Mouse (Mus musculus) hindbrain, embryonic 10.5 days (tissue): ENCODE measurements at regions not wholly inside any gene's neighbourhood (a gene's known extent, or its start where the extent isn't known, plus 50 kb on each side); places are given as distances from the start of the nearest gene placed in this dataset.
A peak's percentile ranks its signal among the peaks of the same experiment; 100 is the strongest.

ENCODE experiments used
- DNase-seq: peaks from one replicate; pipeline ENCODE4 v3.0.0-alpha.2; 2017; ENCODE audit warnings: low spot score
- H3K27ac ChIP-seq: fragments of 300-500 bp; sonication (generic); 2 replicates; pipeline ENCODE4 v1.5.1; 2016; ENCODE audit warnings: mild to moderate bottlenecking, moderate library complexity
- H3K27me3 ChIP-seq: fragments of 300-500 bp; sonication (generic); 2 replicates; pipeline ENCODE4 v1.6.1; 2016; ENCODE audit warnings: mild to moderate bottlenecking; ENCODE audit not compliant: poor library complexity, insufficient read depth, severe bottlenecking
- H3K36me3 ChIP-seq: fragments of 300-500 bp; sonication (generic); 2 replicates; pipeline ENCODE4 v1.6.1; 2016; ENCODE audit warnings: mild to moderate bottlenecking, moderate library complexity
- H3K4me1 ChIP-seq: fragments of 300-500 bp; sonication (generic); replicated peaks from 2 replicates; pipeline ENCODE4 v1.6.1; 2016; ENCODE audit warnings: mild to moderate bottlenecking
- H3K4me3 ChIP-seq: fragments of 300-500 bp; sonication (generic); 2 replicates; pipeline ENCODE4 v1.5.1; 2016; ENCODE audit warnings: mild to moderate bottlenecking, moderate library complexity
- H3K9me3 ChIP-seq: fragments of 300-500 bp; sonication (generic); 2 replicates; pipeline ENCODE4 v1.6.1; 2016; ENCODE audit warnings: mild to moderate bottlenecking, moderate library complexity
- WGBS: fragments of 180-500 bp; shearing (Covaris S2); methylation state at CpG from one replicate; pipeline ENCODE4 v1.1.7; 2016; 5-methylcytosine and 5-hydroxymethylcytosine counted together

- Histone ChIP-seq H3K27ac (no peak overlapping the region), H3K27me3 (no peaks in the 10 kb centered on the region), H3K4me3 (no peak overlapping the region), H3K36me3 (no peaks in the 10 kb centered on the region), H3K9me3 (no peaks in the 10 kb centered on the region), H3K4me1 (peaks cover 33% of the 10 kb centered on the region)
- peak; percentile 13 for DNase-seq
- 61% methylated on average over 11 of the region's 11 CpGs for WGBS
Measured at GRCm38 (mm10) chr6:51709340-51710067, 185.8 kb downstream of the Snx10 start.

GRCm38 (mm10) chr6:51710153-51710552, 186.5 kb downstream of the Snx10 start:
- 0 out of 2 replicates have a peak overlapping the region, but pooled peaks have one; percentile 12 for H3K27ac ChIP-seq
- 88% methylated on average over 5 of the region's 5 CpGs for WGBS
- no peak for DNase-seq

DNA sequence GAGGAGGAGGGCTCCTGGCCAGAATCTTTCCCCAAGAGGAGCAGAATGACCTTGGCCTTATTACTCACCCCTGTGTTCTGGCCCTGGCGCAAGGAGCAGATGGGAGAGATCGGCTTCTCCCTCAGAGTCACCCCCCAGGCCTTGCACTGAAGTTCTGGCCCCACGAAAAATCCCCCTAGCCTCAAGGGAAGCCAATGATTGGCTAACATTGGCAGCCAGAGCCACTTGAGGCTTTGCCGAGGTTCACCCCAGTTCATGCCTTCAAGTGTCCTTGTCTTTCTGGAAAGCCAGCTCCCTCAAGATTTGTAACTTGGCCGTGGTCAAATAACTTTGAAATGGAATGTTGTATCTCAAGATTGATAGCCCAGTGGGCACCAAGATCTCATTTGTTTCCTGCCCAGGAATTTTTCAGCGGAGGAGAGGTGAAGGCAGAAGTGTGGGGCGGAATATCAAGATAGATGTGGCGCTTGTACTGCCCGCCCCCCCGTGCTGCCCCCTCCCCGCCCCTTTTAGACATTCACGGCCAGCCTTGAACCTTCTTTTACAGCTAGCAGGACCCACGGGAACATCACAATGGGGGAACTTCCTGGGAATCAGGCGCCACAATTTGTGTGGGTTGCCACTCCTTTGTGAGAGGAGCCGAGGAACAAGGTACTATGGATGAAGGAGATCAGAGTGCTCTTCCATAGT, 187.4 kb downstream of the Snx10 start:
- H3K27me3 ChIP-seq: no peaks in the 10 kb centered on the region
- H3K36me3 ChIP-seq: no peaks in the 10 kb centered on the region
- no peak for DNase-seq
- H3K4me1 ChIP-seq: peaks cover 46% of the 10 kb centered on the region
- H3K9me3 ChIP-seq: no peaks in the 10 kb centered on the region
- peak overlapping the region; percentile 2; the same call in 1 of the 2 replicates for H3K27ac ChIP-seq
- no peak overlapping the region for H3K4me3 ChIP-seq
- WGBS: 91% methylated on average over 15 of the region's 15 CpGs

More at GRCm38 (mm10) chr6:51710153-51710552, 186.5 kb downstream of the Snx10 start:
- H3K27me3 ChIP-seq: no peaks in the 10 kb centered on the region
- H3K36me3 ChIP-seq: no peaks in the 10 kb centered on the region
- no peak overlapping the region for H3K4me3 ChIP-seq
- H3K4me1 ChIP-seq: peaks cover 38% of the 10 kb centered on the region
- no peaks in the 10 kb centered on the region for H3K9me3 ChIP-seq

DNA sequence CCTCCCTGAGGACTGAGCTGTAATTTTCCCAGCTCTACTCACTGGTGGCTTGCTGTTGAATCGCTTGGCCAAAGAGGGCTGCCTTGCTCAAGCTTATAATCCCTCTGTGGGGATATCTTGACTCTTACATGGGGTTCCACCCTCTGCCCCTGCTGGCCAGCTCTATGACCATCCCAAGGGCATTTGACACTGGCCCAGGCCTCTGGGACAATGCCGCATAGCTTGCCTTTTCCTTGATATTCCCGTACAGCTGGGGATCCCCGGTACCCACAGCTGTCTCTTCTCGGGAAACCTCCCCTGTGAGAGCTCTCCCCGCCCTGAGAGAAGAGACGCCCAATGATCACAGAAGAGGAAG, 187.9 kb downstream of the Snx10 start:
- no peak overlapping the region for H3K4me3 ChIP-seq
- no peaks in the 10 kb centered on the region for H3K36me3 ChIP-seq
- H3K4me1 ChIP-seq: peaks cover 46% of the 10 kb centered on the region
- no peak for DNase-seq
- H3K27ac ChIP-seq: peak overlapping the region; percentile 2; the same call in 1 of the 2 replicates
- no peaks in the 10 kb centered on the region for H3K9me3 ChIP-seq
- WGBS: 89% methylated on average over 7 of the region's 7 CpGs
- no peaks in the 10 kb centered on the region for H3K27me3 ChIP-seq

- Histone ChIP-seq H3K4me1 (peaks cover 20% of the 10 kb centered on the region), H3K36me3 (no peaks in the 10 kb centered on the region), H3K4me3 (no peak overlapping the region), H3K9me3 (no peaks in the 10 kb centered on the region), H3K27me3 (no peaks in the 10 kb centered on the region), H3K27ac (no peak overlapping the region; the same call in 1 of the 2 replicates)
- WGBS: 46% methylated on average over 8 of the region's 8 CpGs
- DNase-seq: peak; percentile 15
Measured at GRCm38 (mm10) chr6:51715158-51715840, 191.6 kb downstream of the Snx10 start.

DNA sequence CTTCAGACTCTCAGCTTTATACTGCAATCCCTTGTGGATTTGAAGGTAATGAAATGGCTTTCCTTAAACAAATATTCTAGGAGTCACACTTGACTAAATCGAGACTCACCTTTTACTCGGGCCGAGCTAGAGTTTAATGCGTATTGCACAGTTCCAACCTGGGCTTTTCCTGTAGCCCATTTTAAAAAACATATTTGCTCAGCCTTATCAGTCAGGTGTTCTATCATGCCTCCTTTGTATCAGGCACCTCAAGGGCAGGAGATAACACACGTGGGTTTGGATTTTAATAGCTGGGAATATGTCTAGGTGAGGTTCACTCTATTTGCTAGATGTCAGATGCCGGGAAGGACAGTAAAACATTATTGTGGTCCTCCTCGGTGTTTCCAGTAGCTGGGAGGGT, 193.7 kb downstream of the Snx10 start:
- no peaks in the 10 kb centered on the region for H3K9me3 ChIP-seq
- no peak for DNase-seq
- H3K4me3 ChIP-seq: no peak overlapping the region
- WGBS: 90% methylated on average over 7 of the region's 7 CpGs
- no peak overlapping the region for H3K27ac ChIP-seq
- no peaks in the 10 kb centered on the region for H3K27me3 ChIP-seq
- peaks cover 13% of the 10 kb centered on the region for H3K4me1 ChIP-seq
- H3K36me3 ChIP-seq: no peaks in the 10 kb centered on the region

GRCm38 (mm10) chr6:51720705-51721104, 197.0 kb downstream of the Snx10 start:
- H3K27ac ChIP-seq: no peak overlapping the region
- H3K9me3 ChIP-seq: no peaks in the 10 kb centered on the region
- no peaks in the 10 kb centered on the region for H3K36me3 ChIP-seq
- DNase-seq: no peak
- 75% methylated on average over 7 of the region's 7 CpGs for WGBS
- H3K4me1 ChIP-seq: peaks cover 2% of the 10 kb centered on the region
- H3K27me3 ChIP-seq: no peaks in the 10 kb centered on the region
- H3K4me3 ChIP-seq: no peak overlapping the region

DNA sequence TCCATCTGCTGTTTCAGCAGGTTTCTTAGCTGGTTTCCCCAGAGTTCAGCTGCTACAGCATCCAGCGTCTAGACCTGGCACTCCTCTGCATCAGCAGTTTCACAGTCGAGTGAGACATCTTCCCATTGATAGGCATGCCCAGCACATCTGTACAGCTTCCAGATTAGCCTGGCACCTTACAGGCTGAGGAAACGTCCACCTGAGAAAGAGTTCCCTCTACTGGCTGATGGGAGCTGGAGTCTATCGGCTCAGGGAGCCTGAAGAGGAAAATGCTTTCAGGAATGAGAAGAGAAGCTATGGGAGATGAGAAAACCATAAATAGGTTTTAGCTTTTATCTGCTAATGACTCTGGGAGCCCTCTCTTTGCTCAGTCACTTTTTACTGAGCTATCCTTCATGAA, 199.4 kb downstream of the Snx10 start:
- Histone ChIP-seq H3K36me3 (no peaks in the 10 kb centered on the region), H3K4me1 (no peaks in the 10 kb centered on the region), H3K27ac (no peak overlapping the region), H3K4me3 (no peak overlapping the region), H3K27me3 (no peaks in the 10 kb centered on the region), H3K9me3 (no peaks in the 10 kb centered on the region)
- no peak for DNase-seq
- 48% methylated on average over 4 of the region's 4 CpGs for WGBS

GRCm38 (mm10) chr6:51727191-51727590, 203.5 kb downstream of the Snx10 start:
- DNase-seq: no peak
- Histone ChIP-seq H3K4me1 (peaks cover 11% of the 10 kb centered on the region), H3K9me3 (no peaks in the 10 kb centered on the region), H3K27me3 (no peaks in the 10 kb centered on the region), H3K4me3 (no peak overlapping the region), H3K36me3 (no peaks in the 10 kb centered on the region), H3K27ac (no peak overlapping the region)
- 87% methylated on average over 8 of the region's 8 CpGs for WGBS

- no peak overlapping the region for H3K27ac ChIP-seq
- WGBS: 81% methylated on average over 10 of the region's 10 CpGs
- H3K27me3 ChIP-seq: no peaks in the 10 kb centered on the region
- DNase-seq: no peak
- H3K4me3 ChIP-seq: no peak overlapping the region
- peaks cover 11% of the 10 kb centered on the region for H3K4me1 ChIP-seq
- no peaks in the 10 kb centered on the region for H3K36me3 ChIP-seq
- H3K9me3 ChIP-seq: no peaks in the 10 kb centered on the region
Measured at GRCm38 (mm10) chr6:51728816-51729562, 205.3 kb downstream of the Snx10 start.

DNA sequence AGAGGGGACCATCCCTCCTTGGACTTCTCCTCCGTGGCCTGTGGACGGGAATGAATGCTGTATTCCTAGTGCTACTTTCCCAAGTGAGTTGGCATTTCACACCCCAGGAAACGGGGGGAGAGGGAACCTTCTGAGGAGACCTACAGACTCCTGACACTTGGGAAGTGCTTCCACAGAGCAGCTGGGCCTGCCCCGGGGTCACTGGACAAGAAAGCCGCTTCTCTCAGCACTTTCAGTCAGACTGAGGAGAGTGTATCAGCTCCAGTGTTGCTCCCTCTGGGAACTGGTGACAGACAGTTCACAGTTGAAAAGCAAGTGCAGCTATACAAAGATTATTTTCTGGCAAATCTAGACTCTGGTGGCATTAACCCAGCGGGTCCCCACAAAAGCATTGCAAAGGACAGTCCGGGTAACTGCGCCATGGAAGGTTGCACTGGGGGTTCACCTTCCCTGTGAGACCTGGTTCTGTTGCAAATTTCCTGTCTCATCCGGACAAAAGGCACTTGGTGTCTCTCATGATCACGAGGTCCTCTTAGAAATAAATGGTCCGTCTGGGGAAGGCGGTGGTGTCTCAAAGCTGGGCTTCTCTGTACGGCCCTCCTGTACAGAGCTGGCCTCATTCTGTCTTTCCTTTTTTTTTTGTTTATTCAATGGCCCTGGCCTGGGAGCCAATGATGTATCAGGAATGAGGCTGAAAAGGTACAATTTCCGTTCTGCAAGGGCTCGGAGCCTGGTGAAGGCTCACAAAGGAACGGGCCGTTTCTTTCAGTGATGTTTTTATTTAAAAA, 207.1 kb downstream of the Snx10 start:
- peak overlapping the region; percentile 72 for H3K27ac ChIP-seq
- no peak overlapping the region for H3K4me3 ChIP-seq
- H3K9me3 ChIP-seq: no peaks in the 10 kb centered on the region
- 57% methylated on average over 17 of the region's 17 CpGs for WGBS
- no peak for DNase-seq
- peaks cover 11% of the 10 kb centered on the region for H3K4me1 ChIP-seq
- no peaks in the 10 kb centered on the region for H3K36me3 ChIP-seq
- no peaks in the 10 kb centered on the region for H3K27me3 ChIP-seq

DNA sequence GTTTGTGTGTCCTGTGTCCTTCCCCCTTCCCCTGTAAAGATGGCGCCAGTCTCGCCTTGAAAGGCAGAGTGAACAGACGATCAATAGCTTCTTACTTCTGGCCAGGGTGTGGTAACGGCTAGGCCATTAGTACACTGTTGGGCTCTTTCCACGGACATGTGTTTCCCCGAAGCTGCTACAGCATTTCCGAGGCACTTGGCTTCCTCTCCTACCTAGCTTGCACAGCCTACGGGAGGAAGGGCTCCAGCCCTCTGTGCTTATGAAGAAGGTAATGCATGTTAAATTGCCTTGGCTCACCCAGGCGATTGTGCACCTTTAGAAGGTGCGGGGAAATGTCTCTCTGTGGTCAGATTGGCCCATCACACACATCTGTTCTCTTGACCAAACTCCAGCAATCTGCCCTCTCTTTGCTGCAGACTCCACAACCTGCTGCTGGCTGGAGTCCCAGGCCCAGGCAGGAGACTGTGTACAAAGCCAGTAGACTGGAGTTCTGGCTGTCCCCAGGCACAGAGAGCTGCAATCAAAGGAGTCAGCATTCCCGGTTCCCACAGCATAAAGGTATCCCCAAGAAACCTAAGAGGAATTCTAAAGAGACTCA, 208.7 kb downstream of the Snx10 start:
- no peaks in the 10 kb centered on the region for H3K36me3 ChIP-seq
- WGBS: 80% methylated on average over 11 of the region's 11 CpGs
- H3K27me3 ChIP-seq: no peaks in the 10 kb centered on the region
- peaks cover 11% of the 10 kb centered on the region for H3K4me1 ChIP-seq
- no peak for DNase-seq
- no peaks in the 10 kb centered on the region for H3K9me3 ChIP-seq
- peak overlapping the region; percentile 51; the same call in 1 of the 2 replicates for H3K27ac ChIP-seq
- H3K4me3 ChIP-seq: no peak overlapping the region
